Mouse (Mus musculus) liver, adult 10 weeks (tissue): Measurements from ENCODE around the gene Fam3c. TPM values are rescaled to one million over a fixed set of nuclear protein-coding genes. Genes with fewer than 3 reads are reported as not detected.

ENCODE experiments used
- polyA plus RNA-seq: library from polyadenylated mRNA; stranded (reverse); fragments of 350-450 nt; fragmentation: Illumina TruSeq; extraction: RNeasy Lipid Tissue Mini Kit (QIAGEN cat#74804); gene quantifications from one replicate; pipeline ENCODE4 v1.2.3, GENCODE M21; 2014; ENCODE audit warnings: low read depth, low replicate concordance

Fam3c gene
- polyA plus RNA-seq: 30.9 TPM

GRCm38 (mm10) chr6:22356086-22356507 is at the start of gene Fam3c:
Gene Fam3c (minus strand): TSS chr6:22356243.

DNA sequence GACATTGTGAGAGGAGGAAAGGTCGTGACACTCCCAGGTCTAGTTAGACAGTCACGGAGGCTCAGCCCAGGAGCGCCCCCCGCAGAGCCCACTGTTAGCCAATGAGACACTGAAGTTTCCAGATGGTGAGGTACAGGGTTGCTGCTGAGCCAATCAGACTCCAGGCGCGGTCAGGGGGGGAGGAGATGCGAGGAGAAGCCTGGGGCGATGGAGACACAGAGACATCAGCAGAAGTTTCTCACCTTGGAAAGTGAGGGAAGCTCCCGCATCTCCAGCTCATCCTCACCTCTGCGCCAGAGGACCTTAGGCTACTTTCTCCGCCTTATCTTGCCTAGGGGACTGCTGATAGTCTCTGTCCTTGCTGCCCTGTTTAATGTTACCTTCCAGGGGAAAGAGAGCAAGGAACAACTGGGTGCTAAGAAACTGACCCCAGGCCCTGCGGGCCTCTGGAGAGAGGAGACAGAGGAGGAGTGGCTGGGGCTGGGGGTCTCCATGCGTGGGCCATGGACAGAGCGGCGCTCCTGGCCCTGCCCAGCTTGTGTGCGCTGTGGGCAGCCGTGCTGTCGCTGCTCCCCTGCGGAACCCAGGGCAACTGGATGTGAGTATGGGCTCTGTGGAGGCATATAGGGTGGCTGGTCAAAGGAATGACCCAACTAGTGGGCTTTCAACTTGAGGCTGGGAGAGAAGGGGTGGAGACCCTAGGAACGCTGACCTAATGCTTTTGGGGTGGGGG is 67.9 kb downstream of the Fam3c start, which contains the start of gene Wnt16:
Gene Wnt16, plus strand, starts transcription at position 224 of the 733 bp plus-strand sequence.

Other genes starting within 250 kb of the Fam3c start
- gene Wnt16, start 68.0 kb downstream of the Fam3c start, polyA plus RNA-seq: not detected